25 mouse cellular contexts compared by ENCODE assay signal in the genomic region with DNA sequence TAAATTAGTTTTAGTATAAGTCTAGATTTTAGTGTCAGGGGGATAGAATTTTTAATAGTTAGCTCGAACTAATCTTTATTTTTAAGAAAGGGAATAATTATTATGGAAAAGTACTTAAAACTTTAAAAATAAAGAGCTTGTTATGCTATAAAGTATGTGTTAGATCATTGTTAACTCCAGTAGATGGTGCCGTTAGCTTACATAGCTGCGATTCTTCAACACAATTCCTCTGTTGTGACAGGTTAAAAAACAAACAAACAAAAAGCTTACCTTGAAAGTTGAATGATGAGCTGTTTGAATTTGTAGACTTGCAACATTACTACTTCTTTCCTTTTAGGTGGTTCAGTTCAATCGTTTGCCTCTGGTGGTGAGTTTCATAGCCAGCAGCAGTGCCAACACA. TPM values are rescaled to one million over a fixed set of nuclear protein-coding genes. Genes with fewer than 3 reads are reported as not detected.
DNase-seq lines count a peak whose midpoint lies in the region; ATAC-seq and TF ChIP-seq lines count a peak whose summit lies in the region.
"Had no signal": no experiment of that assay in that cellular context is flagged by ENCODE, and none has a peak within 500 bp of the region (broad histone marks: within the 10 kb centered on the region; RNA-seq: fewer than 3 reads in every experiment).

No protein-coding gene starts in this region.

- H3K4me2 ChIP-seq in intestine, postnatal 0 days (replicated peaks; ENCODE audit: low read depth): no peak overlapping the region
- no peak overlapping the region for H3K4me2 ChIP-seq in intestine, embryonic 16.5 days (ENCODE audit: low read depth, low read length)
- no peak overlapping the region for H3K4me2 ChIP-seq in midbrain, postnatal 0 days (ENCODE audit: low read depth, low read length, poor library complexity, severe bottlenecking)
- no peak overlapping the region for H3K4me2 ChIP-seq in midbrain, embryonic 11.5 days
- H3K4me2 ChIP-seq: embryonic facial prominence, embryonic 13.5 days; forebrain, embryonic 13.5 days; heart, embryonic 13.5 days; hindbrain, embryonic 12.5 days; hindbrain, embryonic 15.5 days had no signal

- TF ChIP-seq POLR2A in brain, embryonic 14.5 days (IDR thresholded peaks at IDR 0.05; ENCODE audit: borderline replicate concordance, extremely low read depth, insufficient read depth, insufficient read length, poor library complexity, severe bottlenecking): no peak

- no peaks in the 10 kb centered on the region for H3K27me3 ChIP-seq in intestine, postnatal 0 days (replicated peaks; ENCODE audit: control insufficient read depth, insufficient read depth, low read length)
- no peaks in the 10 kb centered on the region for H3K27me3 ChIP-seq in intestine, embryonic 16.5 days (replicated peaks; ENCODE audit: control insufficient read depth, insufficient read depth, low read length)
- H3K27me3 ChIP-seq in midbrain, postnatal 0 days (ENCODE audit: insufficient read depth, low read length): no peaks in the 10 kb centered on the region
- H3K27me3 ChIP-seq in midbrain, embryonic 11.5 days (ENCODE audit: control insufficient read depth, insufficient read depth, low read length): no peaks in the 10 kb centered on the region
- H3K27me3 ChIP-seq: embryonic facial prominence, embryonic 13.5 days; forebrain, embryonic 13.5 days; heart, embryonic 13.5 days; hindbrain, embryonic 12.5 days; hindbrain, embryonic 15.5 days; Patski had no signal

- DNase-seq in midbrain, postnatal 0 days (ENCODE audit: low spot score): no peak
- no peak for DNase-seq in midbrain, embryonic 11.5 days (ENCODE audit: low spot score, missing footprints)
- peak; percentile 12 for DNase-seq in brain, embryonic 14.5 days (ENCODE audit: low read depth)
- no peak for DNase-seq in kidney, postnatal 4 days
- DNase-seq in adrenal gland, adult 2 months: no peak
- DNase-seq: adrenal gland, postnatal 14 days; cerebellum, adult 11-12 months; cerebellum, adult 8-10 months; cerebellum, postnatal 10 days; cerebellum, postnatal 36 days; embryo, embryonic 11 days; gastrocnemius, postnatal 25 days; heart, adult 18-20 months had no signal

- no peaks in the 10 kb centered on the region for H3K4me1 ChIP-seq in intestine, postnatal 0 days (replicated peaks; ENCODE audit: control insufficient read depth, insufficient read depth, low read length)
- H3K4me1 ChIP-seq in intestine, embryonic 16.5 days (ENCODE audit: control insufficient read depth, insufficient read depth, low read length): no peaks in the 10 kb centered on the region
- H3K4me1 ChIP-seq in midbrain, postnatal 0 days (ENCODE audit: insufficient read depth, low read length): no peaks in the 10 kb centered on the region
- no peaks in the 10 kb centered on the region for H3K4me1 ChIP-seq in midbrain, embryonic 11.5 days (ENCODE audit: control insufficient read depth, insufficient read depth, low read length)
- H3K4me1 ChIP-seq: embryonic facial prominence, embryonic 10.5 days; embryonic facial prominence, embryonic 13.5 days; forebrain, embryonic 10.5 days; forebrain, embryonic 13.5 days; heart, embryonic 10.5 days; hindbrain, embryonic 12.5 days had no signal

- WGBS in intestine, postnatal 0 days: 86% methylated on average over 4 of the region's 4 CpGs
- 94% methylated on average over 4 of the region's 4 CpGs for WGBS in intestine, embryonic 16.5 days
- 91% methylated on average over 4 of the region's 4 CpGs for WGBS in midbrain, postnatal 0 days
- 92% methylated on average over 4 of the region's 4 CpGs for WGBS in midbrain, embryonic 11.5 days

- TF ChIP-seq CTCF in intestine, postnatal 0 days (IDR thresholded peaks at IDR 0.05; ENCODE audit: low read depth): peak; percentile 27; the same call in 1 of the 2 replicates
- peak; percentile 53 for TF ChIP-seq CTCF in midbrain, postnatal 0 days (IDR thresholded peaks at IDR 0.05)
- TF ChIP-seq CTCF in brain, embryonic 14.5 days (IDR thresholded peaks at IDR 0.05; ENCODE audit: borderline replicate concordance, extremely low read depth, insufficient read depth, insufficient read length): no peak

- peaks cover 56% of the 10 kb centered on the region for H3K36me3 ChIP-seq in intestine, postnatal 0 days (ENCODE audit: control insufficient read depth, insufficient read depth)
- 0 out of 2 replicates have a peak, but pooled peaks cover 6% of the 10 kb centered on the region for H3K36me3 ChIP-seq in intestine, embryonic 16.5 days (ENCODE audit: control insufficient read depth, insufficient read depth, low read length)
- peaks cover 18% of the 10 kb centered on the region for H3K36me3 ChIP-seq in midbrain, postnatal 0 days (ENCODE audit: insufficient read depth, low read length)
- H3K36me3 ChIP-seq in midbrain, embryonic 11.5 days (ENCODE audit: control insufficient read depth, insufficient read depth, low read length): no peaks in the 10 kb centered on the region

- H3K9me3 ChIP-seq in intestine, postnatal 0 days (ENCODE audit: control insufficient read depth): no peaks in the 10 kb centered on the region
- H3K9me3 ChIP-seq in intestine, embryonic 16.5 days (ENCODE audit: control insufficient read depth, low read length): no peaks in the 10 kb centered on the region
- no peaks in the 10 kb centered on the region for H3K9me3 ChIP-seq in midbrain, postnatal 0 days (ENCODE audit: low read length)
- no peaks in the 10 kb centered on the region for H3K9me3 ChIP-seq in midbrain, embryonic 11.5 days (ENCODE audit: control insufficient read depth, low read length)
- H3K9me3 ChIP-seq: embryonic facial prominence, embryonic 10.5 days; embryonic facial prominence, embryonic 13.5 days; forebrain, embryonic 10.5 days; forebrain, embryonic 13.5 days; heart, embryonic 10.5 days; heart, embryonic 13.5 days; hindbrain, embryonic 12.5 days; hindbrain, embryonic 15.5 days had no signal

- H3K9ac ChIP-seq in intestine, postnatal 0 days (ENCODE audit: low read depth, low read length): no peak overlapping the region
- no peak overlapping the region for H3K9ac ChIP-seq in intestine, embryonic 16.5 days (ENCODE audit: low read depth, low read length)
- H3K9ac ChIP-seq in midbrain, postnatal 0 days (replicated peaks; ENCODE audit: low read length, poor library complexity, severe bottlenecking): no peak overlapping the region
- H3K9ac ChIP-seq in midbrain, embryonic 11.5 days (ENCODE audit: low read length): no peak overlapping the region
- H3K9ac ChIP-seq: embryonic facial prominence, embryonic 13.5 days; forebrain, embryonic 13.5 days; heart, embryonic 13.5 days; hindbrain, embryonic 12.5 days; hindbrain, embryonic 15.5 days had no signal

- H3K27ac ChIP-seq in intestine, postnatal 0 days (ENCODE audit: low read depth, low read length): no peak overlapping the region
- H3K27ac ChIP-seq in intestine, embryonic 16.5 days (ENCODE audit: low read length): no peak overlapping the region
- no peak overlapping the region for H3K27ac ChIP-seq in midbrain, postnatal 0 days (ENCODE audit: low read depth, low read length)
- no peak overlapping the region for H3K27ac ChIP-seq in midbrain, embryonic 11.5 days (ENCODE audit: low read depth, low read length)
- H3K27ac ChIP-seq: embryonic facial prominence, embryonic 10.5 days; embryonic facial prominence, embryonic 13.5 days; forebrain, embryonic 10.5 days; forebrain, embryonic 13.5 days; heart, embryonic 10.5 days; heart, embryonic 13.5 days; hindbrain, embryonic 12.5 days; hindbrain, embryonic 15.5 days had no signal

- no peak for ATAC-seq in intestine, postnatal 0 days
- ATAC-seq in intestine, embryonic 16.5 days: no peak
- no peak for ATAC-seq in midbrain, postnatal 0 days (ENCODE audit: low FRiP score)
- ATAC-seq in midbrain, embryonic 11.5 days (ENCODE audit: low FRiP score): no peak
- ATAC-seq: CD4-positive, CD25-positive, alpha-beta regulatory T cell, adult 4 months; forebrain, embryonic 13.5 days; Patski had no signal

- H3K4me3 ChIP-seq in intestine, postnatal 0 days (ENCODE audit: low read depth, low read length): no peak overlapping the region
- no peak overlapping the region for H3K4me3 ChIP-seq in intestine, embryonic 16.5 days (ENCODE audit: low read length)
- no peak overlapping the region for H3K4me3 ChIP-seq in midbrain, postnatal 0 days (ENCODE audit: low read depth, low read length)
- no peak overlapping the region for H3K4me3 ChIP-seq in midbrain, embryonic 11.5 days (ENCODE audit: low read depth, low read length)
- H3K4me3 ChIP-seq: embryonic facial prominence, embryonic 10.5 days; embryonic facial prominence, embryonic 13.5 days; forebrain, embryonic 10.5 days; forebrain, embryonic 13.5 days; heart, embryonic 10.5 days; heart, embryonic 13.5 days; hindbrain, embryonic 12.5 days; hindbrain, embryonic 15.5 days had no signal

RNA-seq across cellular contexts. Expression of gene Lamtor3, which starts 8.7 kb away (rescaled TPM):
- polyA plus RNA-seq in intestine, postnatal 0 days (2015; fragmentation: Nextera tagmentation; extraction: Ambion mirVana): 156 and 160 TPM in 2 replicates
- polyA plus RNA-seq in intestine, embryonic 16.5 days (2015; fragmentation: Nextera tagmentation; extraction: Ambion mirVana): 160 and 162 TPM in 2 replicates
- total RNA-seq in midbrain, postnatal 0 days (2014; rRNA removed): 87.1 and 97.7 TPM in 2 replicates
- polyA plus RNA-seq in midbrain, postnatal 0 days (2015; fragmentation: Nextera tagmentation; extraction: Ambion mirVana): 113 and 122 TPM in 2 replicates
- 98.7 and 106 TPM in 2 replicates for polyA plus RNA-seq in midbrain, embryonic 11.5 days (2014; fragmentation: Nextera tagmentation; extraction: Ambion mirVana)
- 77.3 and 97.8 TPM in 2 replicates for polyA plus RNA-seq in brain, embryonic 14.5 days (2012; rRNA removed)
- total RNA-seq in adrenal gland, adult 2 months (2021): 10 to 100 TPM; 69.4 to 69.9 TPM
- polyA plus RNA-seq in adrenal gland, adult 2 months (2012; rRNA removed): 9.2 and 12.9 TPM in 2 replicates

RNA-seq across cellular contexts. Expression of gene Dapp1, which starts 54.3 kb away (rescaled TPM):
- 70.6 and 71.2 TPM in 2 replicates for polyA plus RNA-seq in intestine, postnatal 0 days (2015; fragmentation: Nextera tagmentation; extraction: Ambion mirVana)
- polyA plus RNA-seq in intestine, embryonic 16.5 days (2015; fragmentation: Nextera tagmentation; extraction: Ambion mirVana): 35.8 and 41.6 TPM in 2 replicates
- total RNA-seq in midbrain, postnatal 0 days (2014; rRNA removed): 2.3 and 4.0 TPM in 2 replicates
- 1.3 and 1.9 TPM in 2 replicates for polyA plus RNA-seq in midbrain, postnatal 0 days (2015; fragmentation: Nextera tagmentation; extraction: Ambion mirVana)
- polyA plus RNA-seq in midbrain, embryonic 11.5 days (2014; fragmentation: Nextera tagmentation; extraction: Ambion mirVana): 3.2 and 3.4 TPM in 2 replicates
- polyA plus RNA-seq in brain, embryonic 14.5 days (2012; rRNA removed): 1.9 and 2.0 TPM in 2 replicates
- total RNA-seq in adrenal gland, adult 2 months (2021): 1 to 10 TPM; 3.8 to 4.7 TPM
- polyA plus RNA-seq in adrenal gland, adult 2 months (2012; rRNA removed): 1.8 and 2.6 TPM in 2 replicates

RNA-seq across cellular contexts. Expression of gene Dnajb14, which starts 59.5 kb away (rescaled TPM):
- polyA plus RNA-seq in intestine, postnatal 0 days (2015; fragmentation: Nextera tagmentation; extraction: Ambion mirVana): 10.6 and 11.1 TPM in 2 replicates
- polyA plus RNA-seq in intestine, embryonic 16.5 days (2015; fragmentation: Nextera tagmentation; extraction: Ambion mirVana): 8.6 and 9.6 TPM in 2 replicates
- total RNA-seq in midbrain, postnatal 0 days (2014; rRNA removed): 23.1 and 24.3 TPM in 2 replicates
- polyA plus RNA-seq in midbrain, postnatal 0 days (2015; fragmentation: Nextera tagmentation; extraction: Ambion mirVana): 16.9 and 17.2 TPM in 2 replicates
- 9.9 and 10.8 TPM in 2 replicates for polyA plus RNA-seq in midbrain, embryonic 11.5 days (2014; fragmentation: Nextera tagmentation; extraction: Ambion mirVana)
- 7.7 and 12.1 TPM in 2 replicates for polyA plus RNA-seq in brain, embryonic 14.5 days (2012; rRNA removed)
- total RNA-seq in adrenal gland, adult 2 months (2021): 10 to 100 TPM; 20.6 to 22.1 TPM
- 2.9 and 3.3 TPM in 2 replicates for polyA plus RNA-seq in adrenal gland, adult 2 months (2012; rRNA removed)
